Mouse (Mus musculus) forebrain, embryonic 15.5 days (tissue): Measurements from ENCODE around the gene Chd2. TPM values are rescaled to one million over a fixed set of nuclear protein-coding genes. Genes with fewer than 3 reads are reported as not detected.

ENCODE experiments used
- ATAC-seq: fragments of 200-750 bp; cut with Nextera tagmentation; replicated peaks from 2 replicates; pipeline ENCODE4 v1.8.0; 2017; ENCODE audit warnings: mild to moderate bottlenecking, moderate TSS enrichment, moderate library complexity
- H3K27ac ChIP-seq: fragments of 300-500 bp; sonication (generic); replicated peaks from 2 replicates; pipeline ENCODE4 v1.5.1; 2015; ENCODE audit warnings: mild to moderate bottlenecking, inconsistent platforms
- H3K27me3 ChIP-seq: fragments of 300-500 bp; sonication (generic); 2 replicates; pipeline ENCODE4 v1.6.1; 2015; ENCODE audit warnings: inconsistent platforms
- H3K36me3 ChIP-seq: fragments of 300-500 bp; sonication (generic); 2 replicates; pipeline ENCODE4 v1.6.1; 2015; ENCODE audit warnings: mild to moderate bottlenecking, inconsistent platforms
- H3K4me1 ChIP-seq: fragments of 300-500 bp; sonication (generic); 2 replicates; pipeline ENCODE4 v1.6.1; 2015; ENCODE audit warnings: inconsistent platforms
- H3K4me2 ChIP-seq: fragments of 300-500 bp; sonication (generic); replicated peaks from 2 replicates; pipeline ENCODE4 v1.6.1; 2015; ENCODE audit warnings: mild to moderate bottlenecking, inconsistent platforms
- H3K4me3 ChIP-seq: fragments of 300-500 bp; sonication (generic); 2 replicates; pipeline ENCODE4 v1.5.1; 2015; ENCODE audit warnings: mild to moderate bottlenecking, inconsistent platforms
- H3K9ac ChIP-seq: fragments of 300-500 bp; sonication (generic); replicated peaks from 2 replicates; pipeline ENCODE4 v1.6.1; 2015; ENCODE audit warnings: mild to moderate bottlenecking, inconsistent platforms
- H3K9me3 ChIP-seq: fragments of 300-500 bp; sonication (generic); 2 replicates; pipeline ENCODE4 v1.6.1; 2016; ENCODE audit warnings: inconsistent platforms
- WGBS: fragments of 180-500 bp; shearing (Covaris S2); methylation state at CpG from one replicate; pipeline ENCODE4 v1.1.7; 2015; ENCODE audit warnings: mixed read lengths; 5-methylcytosine and 5-hydroxymethylcytosine counted together
- polyA plus RNA-seq: library from polyadenylated mRNA; unstranded; fragments of >200 nt; fragmentation: Nextera tagmentation; extraction: Ambion mirVana; gene quantifications from 2 replicates; pipeline ENCODE4 v1.2.1, GENCODE M21; 2015

Chd2 gene
- polyA plus RNA-seq, 1 experiment from 2014 or later, result 67.1 TPM

DNA sequence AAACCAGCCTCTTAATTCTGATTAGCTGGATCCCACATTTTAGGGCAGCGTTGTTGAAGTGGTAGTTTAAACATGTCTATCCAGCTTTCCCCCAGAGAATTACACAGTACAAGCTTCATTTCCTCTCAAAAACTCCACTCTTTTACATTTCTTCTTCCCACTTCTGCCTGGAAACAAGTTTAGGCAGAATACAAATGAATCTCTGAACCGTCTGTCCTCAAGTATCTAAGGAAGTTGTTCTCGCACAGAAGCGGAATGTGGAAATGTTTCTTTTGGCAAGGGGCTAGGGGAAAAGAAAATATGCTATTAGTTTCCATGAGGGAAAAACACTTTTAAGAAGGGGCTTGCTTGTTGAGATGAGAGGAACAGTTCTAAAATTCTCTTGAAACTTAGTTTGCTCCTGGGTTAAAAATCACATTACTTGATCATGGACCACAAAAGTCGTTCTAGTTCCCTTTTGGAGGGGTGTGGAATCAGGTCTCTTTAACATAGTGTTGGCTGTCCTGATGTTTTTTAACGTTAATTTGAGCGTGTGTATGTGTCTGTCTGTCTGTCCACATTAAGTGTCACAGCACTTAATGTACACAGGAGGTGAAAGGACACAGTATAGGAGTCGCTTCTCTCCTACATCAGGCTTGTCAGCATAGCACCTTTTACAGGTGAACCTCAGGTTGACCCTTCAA is 17.7 kb upstream of the Chd2 start:
- ATAC-seq, result no peak
- Histone ChIP-seq H3K4me1 (peaks cover 9% of the 10 kb centered on the region), H3K9ac (peak overlapping the region; percentile 51), H3K27me3 (no peaks in the 10 kb centered on the region), H3K27ac (peak overlapping the region; percentile 100), H3K36me3 (no peaks in the 10 kb centered on the region), H3K9me3 (no peaks in the 10 kb centered on the region), H3K4me2 (peak overlapping the region; percentile 52), H3K4me3 (peak overlapping the region; percentile 69)
- WGBS, result 34% methylated on average over 8 of the region's 8 CpGs

- H3K9ac ChIP-seq, result peak overlapping the region; percentile 100
- H3K27ac ChIP-seq, result peak overlapping the region; percentile 100
- no peaks in the 10 kb centered on the region for H3K27me3 ChIP-seq
- H3K4me2 ChIP-seq, result peak overlapping the region; percentile 52
- H3K9me3 ChIP-seq, result no peaks in the 10 kb centered on the region
- H3K4me1 ChIP-seq, result peaks cover 9% of the 10 kb centered on the region
- ATAC-seq, result peak; percentile 100
- H3K36me3 ChIP-seq, result no peaks in the 10 kb centered on the region
- WGBS, result under 1% methylated on average over 54 of the region's 60 CpGs
- peak overlapping the region; percentile 69 for H3K4me3 ChIP-seq
These were observed 16.9 kb upstream of the Chd2 start for GRCm38 (mm10) chr7:73558293-73559169.

GRCm38 (mm10) chr7:73557671-73558265 is 16.1 kb upstream of the Chd2 start:
- H3K4me3 ChIP-seq, result peak overlapping the region; percentile 69
- peak overlapping the region; percentile 100 for H3K27ac ChIP-seq
- ATAC-seq, result peak; percentile 14
- H3K36me3 ChIP-seq, result no peaks in the 10 kb centered on the region
- H3K9me3 ChIP-seq, result no peaks in the 10 kb centered on the region
- peaks cover 13% of the 10 kb centered on the region for H3K4me1 ChIP-seq
- H3K4me2 ChIP-seq, result no peak overlapping the region
- no peaks in the 10 kb centered on the region for H3K27me3 ChIP-seq
- peak overlapping the region; percentile 100 for H3K9ac ChIP-seq
- under 1% methylated on average over 70 of the region's 80 CpGs for WGBS

- Histone ChIP-seq H3K9me3 (no peaks in the 10 kb centered on the region), H3K27ac (peak overlapping the region; percentile 100), H3K4me3 (peak overlapping the region; percentile 69), H3K9ac (peak overlapping the region; percentile 100), H3K36me3 (no peaks in the 10 kb centered on the region), H3K4me2 (peak overlapping the region; percentile 39), H3K27me3 (no peaks in the 10 kb centered on the region), H3K4me1 (peaks cover 21% of the 10 kb centered on the region)
- under 1% methylated on average over 25 of the region's 25 CpGs for WGBS
- ATAC-seq, result no peak
These were observed 15.3 kb upstream of the Chd2 start for GRCm38 (mm10) chr7:73556688-73557667.

GRCm38 (mm10) chr7:73555918-73556580 is 14.4 kb upstream of the Chd2 start:
- Histone ChIP-seq H3K9me3 (no peaks in the 10 kb centered on the region), H3K4me1 (peaks cover 28% of the 10 kb centered on the region), H3K9ac (peak overlapping the region; percentile 100), H3K27ac (peak overlapping the region; percentile 63; the same call in 1 of the 2 replicates), H3K4me2 (peak overlapping the region; percentile 39), H3K27me3 (no peaks in the 10 kb centered on the region), H3K4me3 (peak overlapping the region; percentile 69), H3K36me3 (no peaks in the 10 kb centered on the region)
- 7% methylated on average over 4 of the region's 4 CpGs for WGBS
- no peak for ATAC-seq

- Histone ChIP-seq H3K4me1 (peaks cover 28% of the 10 kb centered on the region), H3K27me3 (no peaks in the 10 kb centered on the region), H3K4me2 (peak overlapping the region; percentile 30; the same call in 1 of the 2 replicates), H3K9ac (no peak overlapping the region), H3K36me3 (peaks cover 6% of the 10 kb centered on the region), H3K4me3 (no peak overlapping the region), H3K9me3 (no peaks in the 10 kb centered on the region), H3K27ac (no peak overlapping the region)
- ATAC-seq, result no peak
- 30% methylated on average over 2 of the region's 2 CpGs for WGBS
These were observed 13.2 kb upstream of the Chd2 start for GRCm38 (mm10) chr7:73554849-73555248.

DNA sequence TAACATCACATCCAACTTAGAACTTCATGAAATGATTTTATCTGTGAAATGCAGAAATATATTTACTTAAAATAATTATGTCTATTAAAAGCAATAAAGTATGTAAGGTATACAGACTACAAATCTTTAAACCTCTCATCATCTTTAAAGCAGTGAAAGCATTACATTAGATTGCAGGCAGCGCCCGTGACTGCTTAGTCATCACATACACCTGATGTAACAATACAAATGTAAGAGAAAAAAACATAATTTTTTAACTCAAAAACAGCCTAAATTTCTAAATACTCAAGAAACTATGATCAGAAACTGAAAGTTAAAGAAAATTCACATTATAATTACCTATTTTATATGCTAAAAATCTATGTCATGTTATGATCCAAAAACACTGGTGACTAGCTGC is 11.5 kb upstream of the Chd2 start:
- H3K36me3 ChIP-seq, result peaks cover 19% of the 10 kb centered on the region
- H3K4me2 ChIP-seq, result peak overlapping the region; percentile 40
- ATAC-seq, result no peak
- H3K4me3 ChIP-seq, result peak overlapping the region; percentile 20; the same call in 1 of the 2 replicates
- no peak overlapping the region for H3K9ac ChIP-seq
- H3K4me1 ChIP-seq, result peaks cover 24% of the 10 kb centered on the region
- no peak overlapping the region for H3K27ac ChIP-seq
- H3K9me3 ChIP-seq, result no peaks in the 10 kb centered on the region
- WGBS, result 39% methylated on average over 2 of the region's 2 CpGs
- H3K27me3 ChIP-seq, result no peaks in the 10 kb centered on the region

DNA sequence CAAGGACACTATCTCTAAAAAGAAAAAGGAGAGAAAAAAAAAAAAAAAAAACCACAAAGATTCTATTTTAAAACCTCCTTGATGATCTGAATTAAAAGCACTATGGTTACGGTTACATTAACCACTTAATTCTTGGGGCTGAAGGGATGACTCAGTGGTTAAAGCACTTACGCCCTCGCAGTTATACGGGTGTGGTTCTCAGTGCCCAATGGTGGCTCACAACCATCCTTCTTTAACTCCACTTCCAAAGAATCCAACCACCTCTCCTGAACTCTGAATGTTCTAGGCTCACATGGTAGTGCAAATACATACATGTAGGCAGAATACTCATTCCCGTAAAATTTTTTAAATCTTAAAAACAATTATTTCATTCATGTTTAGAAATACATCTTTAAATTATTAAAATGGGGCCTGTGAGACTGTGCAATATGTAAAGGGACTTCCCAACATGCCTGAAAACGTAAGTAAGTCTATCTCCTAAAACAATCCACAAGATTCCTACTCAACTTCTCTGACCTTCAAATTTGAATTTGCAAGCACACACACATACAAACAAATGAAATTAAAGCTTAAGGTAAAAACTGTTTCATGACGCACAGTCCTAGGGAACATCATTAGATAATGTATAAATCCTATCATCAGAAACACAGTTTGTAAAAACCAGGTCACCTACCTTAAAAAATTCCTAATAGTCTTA is 10.6 kb upstream of the Chd2 start:
- Histone ChIP-seq H3K4me3 (peak overlapping the region; percentile 21), H3K4me1 (peaks cover 28% of the 10 kb centered on the region), H3K27ac (0 out of 2 replicates have a peak overlapping the region, but pooled peaks have one; percentile 19), H3K36me3 (peaks cover 21% of the 10 kb centered on the region), H3K4me2 (peak overlapping the region; percentile 40), H3K9me3 (no peaks in the 10 kb centered on the region), H3K9ac (peak overlapping the region; percentile 37), H3K27me3 (no peaks in the 10 kb centered on the region)
- no peak for ATAC-seq
- WGBS, result 57% methylated on average over 7 of the region's 7 CpGs

DNA sequence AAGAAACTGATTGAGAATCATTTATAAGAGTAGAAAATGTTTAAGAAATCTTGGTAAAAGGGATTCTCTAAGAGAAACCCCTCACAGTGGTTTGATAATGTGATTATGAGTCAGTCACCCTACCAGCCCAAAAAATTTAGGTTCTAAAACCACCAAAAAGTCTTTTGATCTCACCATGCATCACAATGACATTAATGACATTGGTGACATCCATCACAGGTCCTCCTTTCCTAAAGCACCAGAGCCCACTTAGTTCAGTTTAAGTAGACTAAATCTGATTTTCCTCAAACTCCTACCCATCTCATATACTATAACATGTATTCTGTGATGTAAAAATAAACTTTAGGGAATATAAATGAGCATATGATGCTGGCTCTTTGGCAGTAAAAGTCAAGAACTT is 9.7 kb upstream of the Chd2 start:
- no peak for ATAC-seq
- Histone ChIP-seq H3K4me1 (peaks cover 36% of the 10 kb centered on the region), H3K4me3 (no peak overlapping the region), H3K36me3 (peaks cover 25% of the 10 kb centered on the region), H3K9me3 (no peaks in the 10 kb centered on the region), H3K27ac (no peak overlapping the region), H3K27me3 (no peaks in the 10 kb centered on the region), H3K4me2 (peak overlapping the region; percentile 40; the same call in 1 of the 2 replicates), H3K9ac (no peak overlapping the region)

GRCm38 (mm10) chr7:73548051-73548450 is 6.4 kb upstream of the Chd2 start:
- H3K9ac ChIP-seq, result no peak overlapping the region
- H3K36me3 ChIP-seq, result peaks cover 29% of the 10 kb centered on the region
- no peak overlapping the region for H3K4me2 ChIP-seq
- WGBS, result 81% methylated on average over 2 of the region's 2 CpGs
- H3K9me3 ChIP-seq, result 0 out of 2 replicates have a peak, but pooled peaks cover 3% of the 10 kb centered on the region
- no peak for ATAC-seq
- H3K27me3 ChIP-seq, result no peaks in the 10 kb centered on the region
- peaks cover 45% of the 10 kb centered on the region for H3K4me1 ChIP-seq
- H3K27ac ChIP-seq, result no peak overlapping the region
- H3K4me3 ChIP-seq, result no peak overlapping the region
